Mouse (Mus musculus) ES-Bruce4 (cell line): ENCODE data around the gene Twnk.

Source experiments
- CTCF ChIP-seq: IDR thresholded peaks from one replicate; pipeline ENCODE4 v1.8.1; 2011; ENCODE audit warnings: low read depth, low read length
- POLR2A ChIP-seq: IDR thresholded peaks from one replicate; pipeline ENCODE4 v1.8.1; 2011; ENCODE audit warnings: low read length; ENCODE audit not compliant: insufficient read depth

GRCm38 (mm10) chr19:45047417-45047934 is 42.0 kb downstream of the Twnk start, which contains the start of gene Sfxn3:
- TF ChIP-seq POLR2A (no peak), CTCF (peak; percentile 34)
